Mouse (Mus musculus) forebrain, embryonic 11.5 days (tissue): ENCODE results near the gene She. TPM values are rescaled to one million over a fixed set of nuclear protein-coding genes. Genes with fewer than 3 reads are reported as not detected.
"Not testable (repeated sequence)": the region's sequence is repeated elsewhere in the genome, so short reads cannot be mapped to it uniquely, and the experiment has no call there.

Experiments used
- ATAC-seq: fragments of 200-750 bp; cut with Nextera tagmentation; replicated peaks from 2 replicates; pipeline ENCODE4 v1.8.0; 2017; ENCODE audit warnings: moderate TSS enrichment; ENCODE audit not compliant: low FRiP score
- DNase-seq: peaks from one replicate; pipeline ENCODE4 v3.0.0-alpha.2; 2017; ENCODE audit warnings: low spot score
- H3K27ac ChIP-seq: fragments of 300-500 bp; sonication (generic); 2 replicates; pipeline ENCODE4 v1.5.1; 2014; ENCODE audit warnings: low read depth, low read length
- H3K27me3 ChIP-seq: fragments of 300-500 bp; sonication (generic); 2 replicates; pipeline ENCODE4 v1.6.1; 2014; ENCODE audit warnings: mild to moderate bottlenecking, low read length, mixed read lengths; ENCODE audit not compliant: control insufficient read depth, insufficient read depth
- H3K36me3 ChIP-seq: fragments of 300-500 bp; sonication (generic); 2 replicates; pipeline ENCODE4 v1.6.1; 2014; ENCODE audit warnings: mild to moderate bottlenecking, low read length, moderate library complexity, mixed read lengths; ENCODE audit not compliant: control insufficient read depth, insufficient read depth
- H3K4me1 ChIP-seq: fragments of 300-500 bp; sonication (generic); replicated peaks from 2 replicates; pipeline ENCODE4 v1.6.1; 2014; ENCODE audit warnings: low read length, mixed read lengths; ENCODE audit not compliant: control insufficient read depth, insufficient read depth
- H3K4me2 ChIP-seq: fragments of 300-500 bp; sonication (generic); 2 replicates; pipeline ENCODE4 v1.6.1; 2014; ENCODE audit warnings: low read depth, mild to moderate bottlenecking, low read length, moderate library complexity, mixed read lengths; ENCODE audit not compliant: severe bottlenecking
- H3K4me3 ChIP-seq: fragments of 300-500 bp; sonication (generic); 2 replicates; pipeline ENCODE4 v1.5.1; 2014; ENCODE audit warnings: low read depth, low read length
- H3K9ac ChIP-seq: fragments of 300-500 bp; sonication (generic); 2 replicates; pipeline ENCODE4 v1.6.1; 2014; ENCODE audit warnings: low read length
- H3K9me3 ChIP-seq: fragments of 300-500 bp; sonication (generic); 2 replicates; pipeline ENCODE4 v1.6.1; 2016; ENCODE audit warnings: low read length, mixed read lengths; ENCODE audit not compliant: control insufficient read depth
- WGBS: fragments of 180-500 bp; shearing (Covaris S2); extraction: QIAGEN DNeasy Blood & Tissue Kit; methylation state at CpG from one replicate; pipeline ENCODE4 v1.1.7; 2014; 5-methylcytosine and 5-hydroxymethylcytosine counted together
- polyA plus RNA-seq: library from polyadenylated mRNA; unstranded; fragments of >200 nt; fragmentation: Nextera tagmentation; extraction: Ambion mirVana; gene quantifications from 2 replicates; pipeline ENCODE4 v1.2.1, GENCODE M21; 2014

She gene
- polyA plus RNA-seq, 1 experiment from 2014 or later = 2.4 TPM

GRCm38 (mm10) chr3:89862182-89862761, 31.1 kb downstream of the She start:
- WGBS = 87% methylated on average over 8 of the region's 8 CpGs
- Histone ChIP-seq H3K4me2 (no peak overlapping the region), H3K4me1 (peaks cover 6% of the 10 kb centered on the region; the same call in 1 of the 2 replicates), H3K4me3 (no peak overlapping the region), H3K27ac (no peak overlapping the region), H3K27me3 (no peaks in the 10 kb centered on the region), H3K36me3 (no peaks in the 10 kb centered on the region), H3K9ac (no peak overlapping the region), H3K9me3 (0 out of 2 replicates have a peak, but pooled peaks cover 2% of the 10 kb centered on the region)
- DNase-seq = no peak
- ATAC-seq = no peak

GRCm38 (mm10) chr3:89863276-89863675, 32.1 kb downstream of the She start:
- WGBS = 86% methylated on average over 3 of the region's 3 CpGs
- not testable (repeated sequence) for H3K36me3 ChIP-seq, ATAC-seq, H3K4me3 ChIP-seq, H3K4me2 ChIP-seq, H3K9me3 ChIP-seq, H3K27me3 ChIP-seq, DNase-seq, H3K4me1 ChIP-seq, H3K27ac ChIP-seq, H3K9ac ChIP-seq

- WGBS = 85% methylated on average over 9 of the region's 9 CpGs
- ATAC-seq (no peak), DNase-seq (no peak)
- Histone ChIP-seq H3K27me3 (no peaks in the 10 kb centered on the region), H3K9ac (no peak overlapping the region), H3K4me3 (no peak overlapping the region), H3K36me3 (no peaks in the 10 kb centered on the region), H3K27ac (no peak overlapping the region), H3K4me1 (peaks cover 8% of the 10 kb centered on the region; the same call in 1 of the 2 replicates), H3K4me2 (no peak overlapping the region), H3K9me3 (no peaks in the 10 kb centered on the region)
Observed at GRCm38 (mm10) chr3:89863716-89864509, 32.7 kb downstream of the She start.

GRCm38 (mm10) chr3:89865020-89865419, 33.9 kb downstream of the She start:
- 73% methylated on average over 6 of the region's 6 CpGs for WGBS
- Histone ChIP-seq H3K27ac (no peak overlapping the region), H3K36me3 (no peaks in the 10 kb centered on the region), H3K4me1 (peaks cover 8% of the 10 kb centered on the region; the same call in 1 of the 2 replicates), H3K27me3 (no peaks in the 10 kb centered on the region), H3K9me3 (no peaks in the 10 kb centered on the region), H3K4me3 (no peak overlapping the region), H3K4me2 (no peak overlapping the region), H3K9ac (no peak overlapping the region)
- ATAC-seq = no peak
- DNase-seq = no peak

- Histone ChIP-seq H3K4me1 (peaks cover 7% of the 10 kb centered on the region; the same call in 1 of the 2 replicates), H3K9ac (no peak overlapping the region), H3K9me3 (no peaks in the 10 kb centered on the region), H3K27me3 (no peaks in the 10 kb centered on the region), H3K27ac (no peak overlapping the region), H3K4me2 (no peak overlapping the region), H3K4me3 (no peak overlapping the region), H3K36me3 (no peaks in the 10 kb centered on the region)
- no peak for DNase-seq
- 82% methylated on average over 4 of the region's 4 CpGs for WGBS
- no peak for ATAC-seq
Observed at GRCm38 (mm10) chr3:89865764-89866163, 34.6 kb downstream of the She start.

- DNase-seq (no peak), ATAC-seq (no peak)
Observed at GRCm38 (mm10) chr3:89867651-89868050, 36.5 kb downstream of the She start.

GRCm38 (mm10) chr3:89868357-89868756, 37.2 kb downstream of the She start:
- Histone ChIP-seq H3K4me1 (peaks cover 2% of the 10 kb centered on the region; the same call in 1 of the 2 replicates), H3K27ac (no peak overlapping the region), H3K36me3 (no peaks in the 10 kb centered on the region), H3K4me3 (no peak overlapping the region), H3K9ac (no peak overlapping the region), H3K9me3 (no peaks in the 10 kb centered on the region), H3K4me2 (no peak overlapping the region), H3K27me3 (no peaks in the 10 kb centered on the region)
- ATAC-seq = no peak
- DNase-seq = no peak
- WGBS = 40% methylated on average over 7 of the region's 7 CpGs

More at GRCm38 (mm10) chr3:89867651-89868050, 36.5 kb downstream of the She start:
- no peak overlapping the region for H3K9ac ChIP-seq
- H3K4me2 ChIP-seq = no peak overlapping the region
- peaks cover 2% of the 10 kb centered on the region; the same call in 1 of the 2 replicates for H3K4me1 ChIP-seq
- WGBS = 53% methylated on average over 4 of the region's 4 CpGs
- no peaks in the 10 kb centered on the region for H3K36me3 ChIP-seq
- H3K27me3 ChIP-seq = no peaks in the 10 kb centered on the region
- H3K4me3 ChIP-seq = no peak overlapping the region
- H3K9me3 ChIP-seq = no peaks in the 10 kb centered on the region
- H3K27ac ChIP-seq = no peak overlapping the region

- H3K27me3 ChIP-seq = no peaks in the 10 kb centered on the region
- peaks cover 2% of the 10 kb centered on the region; the same call in 1 of the 2 replicates for H3K4me1 ChIP-seq
- no peak overlapping the region for H3K27ac ChIP-seq
- DNase-seq (no peak), ATAC-seq (no peak)
- no peak overlapping the region for H3K4me3 ChIP-seq
- no peaks in the 10 kb centered on the region for H3K36me3 ChIP-seq
- H3K9ac ChIP-seq = no peak overlapping the region
- H3K4me2 ChIP-seq = no peak overlapping the region
- 68% methylated on average over 9 of the region's 9 CpGs for WGBS
- no peaks in the 10 kb centered on the region for H3K9me3 ChIP-seq
Observed at GRCm38 (mm10) chr3:89868956-89869355, 37.8 kb downstream of the She start.
